Mouse (Mus musculus): Measurements from ENCODE around the gene Ruvbl2.

Ruvbl2 gene

DNA sequence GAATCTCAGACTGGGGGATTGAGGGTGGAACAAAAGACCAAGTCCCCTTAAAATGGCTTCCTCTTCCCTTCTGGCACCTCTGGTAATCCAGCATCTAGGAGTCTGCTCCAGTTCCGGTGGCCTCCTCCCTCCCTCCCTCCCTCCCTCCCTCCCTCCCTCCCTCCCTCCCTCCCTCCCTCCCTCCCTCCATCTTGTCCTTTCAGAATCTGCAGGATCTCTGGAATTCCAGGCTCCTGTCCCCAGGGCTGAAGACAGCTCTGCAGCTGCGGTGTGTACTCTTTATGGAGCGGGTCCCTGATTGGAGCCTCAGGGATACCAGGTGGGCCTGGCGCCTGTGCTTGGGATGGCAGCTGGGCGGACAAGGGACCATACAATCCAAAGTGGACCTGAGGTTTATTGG, 23.4 kb upstream of the Ruvbl2 start:
- DNase-seq (ENCODE audit: low spot score in 2 of 2): no peak

DNA sequence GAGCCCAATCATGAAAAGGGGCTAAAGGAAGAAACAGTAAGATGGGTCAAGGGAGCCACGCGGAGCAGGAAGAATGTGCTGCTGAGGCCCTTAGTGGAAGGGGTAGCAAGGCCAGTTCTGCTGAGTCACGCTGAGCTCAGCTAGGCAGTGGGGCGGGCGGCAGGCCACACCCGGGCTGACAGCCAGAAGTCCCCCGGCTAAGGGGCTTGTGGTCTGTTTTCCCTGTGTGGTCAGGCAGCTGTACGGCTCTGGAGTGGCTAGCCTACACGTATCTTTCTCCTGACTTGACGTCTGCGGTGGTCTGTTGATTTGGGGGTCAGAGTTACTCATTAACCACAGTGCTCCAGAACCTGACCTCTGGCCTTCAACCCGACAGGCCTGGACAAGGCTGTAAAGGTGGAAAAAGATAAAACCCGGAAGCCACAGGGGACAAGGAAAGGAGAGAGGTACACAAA, 23.0 kb upstream of the Ruvbl2 start:
- no peak for DNase-seq (ENCODE audit: low spot score in 2 of 2)

DNA sequence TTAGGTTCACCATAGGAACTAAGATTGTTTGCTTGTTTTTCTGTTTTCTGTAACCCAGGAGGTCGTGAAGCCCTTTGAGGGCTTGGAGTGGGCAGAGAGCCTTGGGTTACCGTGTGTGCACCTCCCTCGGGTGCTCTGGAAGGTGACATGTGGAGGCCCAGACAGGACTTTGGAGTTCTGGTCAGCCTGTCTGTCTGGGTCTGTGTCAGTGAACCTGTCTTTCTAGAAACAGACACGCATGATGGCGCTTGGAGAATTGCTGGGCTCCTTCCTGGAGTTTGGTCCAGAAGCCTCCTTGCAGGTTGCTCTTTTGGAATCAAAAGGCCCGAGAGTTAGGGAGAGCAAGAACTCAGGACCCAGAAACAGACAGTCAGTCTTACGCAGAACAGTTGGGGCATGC, 22.5 kb upstream of the Ruvbl2 start:
- no peak for DNase-seq (ENCODE audit: low spot score in 2 of 2)

DNA sequence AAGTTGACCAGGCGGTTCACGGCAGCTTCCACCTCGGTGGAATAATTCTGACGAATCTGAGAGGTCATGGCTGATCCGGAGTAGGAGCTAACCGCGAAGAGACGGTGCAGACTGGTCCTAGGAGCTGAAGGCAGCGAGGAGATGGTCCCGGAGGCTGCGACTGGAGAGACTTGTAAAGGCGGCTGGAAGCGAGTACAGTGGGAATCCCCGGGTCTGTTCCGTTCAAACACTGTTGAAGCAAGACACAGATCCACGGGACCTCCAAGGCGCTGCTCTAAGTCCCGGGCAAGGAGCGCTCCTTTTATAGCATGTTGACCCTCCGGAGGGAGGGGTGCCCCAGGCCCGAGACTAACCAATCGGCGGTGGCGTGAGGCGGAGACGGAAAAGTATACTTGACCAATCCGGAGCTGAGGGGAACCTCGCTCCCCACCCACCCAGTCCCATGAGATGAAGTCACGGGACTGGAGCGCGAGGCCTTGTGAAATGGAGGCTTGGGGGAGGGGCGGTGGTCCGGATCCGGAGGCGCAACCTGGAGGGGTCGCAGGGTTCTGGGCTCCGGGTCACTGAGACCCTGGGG, 21.8 kb upstream of the Ruvbl2 start, which contains the start of gene Ftl1:
Gene Ftl1, minus strand, starts transcription at position 321 of the 577 bp plus-strand sequence.
- DNase-seq (ENCODE audit: low spot score in 2 of 2): peak; percentile 97

DNA sequence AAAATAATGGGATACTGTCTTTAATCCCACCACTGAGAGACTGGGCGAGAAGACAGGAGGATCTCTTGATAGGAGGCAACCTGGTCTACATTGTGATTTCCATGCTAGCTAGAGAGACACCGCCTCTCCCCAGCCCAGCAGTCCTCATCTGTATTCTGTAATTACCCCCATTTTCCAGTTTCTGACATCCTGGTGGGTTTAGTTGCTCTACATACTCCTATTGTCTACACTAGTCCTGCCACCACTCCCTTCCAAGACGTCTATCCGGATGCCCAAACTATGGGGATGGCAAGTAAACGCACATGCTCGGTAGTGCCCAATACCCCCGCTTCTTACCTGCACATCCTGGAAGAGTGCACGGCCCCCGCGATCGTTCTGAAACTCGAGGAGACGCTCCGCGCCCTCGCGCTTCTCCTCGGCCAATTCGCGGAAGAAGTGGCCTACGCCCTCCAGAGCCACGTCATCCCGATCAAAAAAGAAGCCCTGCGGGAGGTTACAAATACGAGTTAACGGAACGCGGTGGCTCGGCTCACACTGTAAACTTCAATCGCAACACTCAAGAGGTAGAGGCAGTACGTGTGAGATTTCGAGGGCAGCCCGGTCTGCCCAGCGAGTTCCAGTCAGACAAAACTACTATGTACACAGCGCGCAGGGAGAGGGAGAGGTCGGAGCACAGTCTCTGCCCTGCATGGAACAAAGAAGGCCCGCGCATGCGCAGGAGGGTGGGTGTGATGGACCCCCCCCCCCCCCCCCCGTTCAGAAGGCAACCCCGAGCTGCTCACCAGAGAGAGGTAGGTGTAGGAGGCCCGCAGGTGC, 21.1 kb upstream of the Ruvbl2 start:
- DNase-seq (ENCODE audit: low spot score in 2 of 2): peak; percentile 54 to 61

DNA sequence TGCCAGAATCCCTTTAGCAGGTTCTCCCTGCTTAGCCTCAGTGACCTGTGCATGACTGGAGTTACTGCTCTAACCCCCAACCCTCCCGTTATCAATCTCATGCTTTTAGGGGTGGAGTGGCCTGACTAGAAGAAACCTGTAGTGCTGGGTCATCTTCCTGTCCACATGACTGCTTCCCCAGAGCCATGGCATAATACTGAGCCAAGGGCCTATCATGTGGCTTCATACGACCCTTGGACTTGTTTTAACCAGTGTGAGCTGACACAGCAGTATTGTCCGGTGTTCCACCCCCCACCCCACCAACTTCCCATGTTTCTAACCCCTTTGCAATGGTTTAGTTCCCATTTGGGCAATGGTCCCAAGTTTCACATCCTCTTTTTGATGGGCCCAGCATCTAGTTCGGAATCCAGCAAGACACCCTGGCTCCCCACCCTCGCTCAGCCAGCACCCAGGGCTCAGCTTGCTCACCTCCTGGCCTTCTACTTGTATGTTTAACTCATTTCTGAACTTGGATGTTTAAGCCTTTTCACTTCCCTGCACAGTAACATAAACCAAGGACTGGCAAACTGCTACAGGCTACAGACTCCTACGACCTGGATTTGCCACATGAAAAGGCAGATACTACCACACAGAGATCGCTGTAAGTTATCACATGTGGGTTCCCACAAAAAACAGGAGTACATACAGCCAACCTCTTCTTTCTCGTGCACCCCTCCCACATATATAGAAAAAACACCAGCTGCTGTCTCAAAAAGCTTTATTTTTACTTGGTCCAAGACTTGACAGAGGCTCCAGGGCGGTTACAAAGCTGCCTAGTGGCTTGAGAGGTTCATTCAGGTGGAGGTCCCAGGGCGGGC, 19.5 kb upstream of the Ruvbl2 start:
- DNase-seq (ENCODE audit: low spot score in 2 of 2): no peak

DNA sequence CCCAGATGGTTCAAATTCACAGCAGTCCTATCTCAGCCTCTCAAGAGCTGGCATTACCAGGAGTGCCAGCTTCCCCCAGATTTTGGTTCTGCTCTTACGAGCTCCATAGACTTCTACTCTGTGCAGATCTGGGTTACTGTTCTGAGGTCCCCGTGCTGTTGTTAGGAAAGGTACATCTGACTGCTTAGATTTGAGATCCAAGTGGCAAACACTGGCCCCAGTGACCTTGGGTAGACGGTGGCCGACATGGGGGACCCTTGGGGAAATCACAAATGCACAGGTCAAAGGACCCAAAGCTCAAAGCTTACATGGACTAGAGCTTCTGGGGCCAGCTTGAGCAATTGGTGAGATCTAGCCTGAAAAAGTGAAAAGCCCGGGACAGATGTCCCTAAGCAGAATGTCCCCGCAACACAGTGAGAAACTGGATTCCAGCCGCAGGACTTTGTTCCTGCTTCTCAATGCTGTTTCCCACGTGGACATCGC, 18.9 kb upstream of the Ruvbl2 start:
- no peak for DNase-seq (ENCODE audit: low spot score in 2 of 2)

DNA sequence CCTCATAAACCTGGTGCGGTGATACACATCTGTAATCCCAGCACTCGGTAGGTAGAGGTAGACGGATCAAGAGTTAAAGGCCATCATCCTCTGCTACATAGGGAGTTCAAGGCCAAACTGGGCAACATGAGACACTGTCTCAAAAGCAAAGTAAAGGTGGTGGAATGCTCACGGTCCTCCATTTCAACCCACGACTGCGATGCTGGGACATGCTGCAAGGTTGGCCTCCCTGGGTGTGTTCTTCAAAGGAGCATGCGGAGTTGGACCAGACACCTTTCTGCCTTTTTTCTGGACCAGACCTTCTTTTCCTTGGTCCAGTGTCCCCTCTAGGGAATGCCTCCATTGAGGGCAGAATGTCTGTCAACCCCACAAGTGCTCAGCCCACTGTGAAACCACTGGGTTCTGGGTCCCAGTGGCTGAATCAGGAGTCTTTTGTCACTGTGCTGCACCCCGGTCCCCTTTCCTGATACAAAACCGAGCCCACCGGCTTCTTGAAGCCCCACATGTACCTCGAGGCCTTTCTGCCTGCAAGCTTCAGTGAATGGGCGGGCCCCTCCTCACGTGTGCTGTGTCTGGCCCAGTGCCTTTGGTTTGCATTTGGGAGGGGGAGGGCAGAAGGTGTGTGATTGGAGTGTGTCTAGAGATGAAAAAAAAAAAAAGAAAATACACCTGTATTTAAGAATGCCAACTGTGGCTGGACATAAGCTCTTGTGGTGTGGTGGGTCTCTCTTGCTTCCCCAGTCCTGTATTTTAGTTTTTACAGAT, 18.2 kb upstream of the Ruvbl2 start:
- DNase-seq (ENCODE audit: low spot score in 2 of 2): no peak

DNA sequence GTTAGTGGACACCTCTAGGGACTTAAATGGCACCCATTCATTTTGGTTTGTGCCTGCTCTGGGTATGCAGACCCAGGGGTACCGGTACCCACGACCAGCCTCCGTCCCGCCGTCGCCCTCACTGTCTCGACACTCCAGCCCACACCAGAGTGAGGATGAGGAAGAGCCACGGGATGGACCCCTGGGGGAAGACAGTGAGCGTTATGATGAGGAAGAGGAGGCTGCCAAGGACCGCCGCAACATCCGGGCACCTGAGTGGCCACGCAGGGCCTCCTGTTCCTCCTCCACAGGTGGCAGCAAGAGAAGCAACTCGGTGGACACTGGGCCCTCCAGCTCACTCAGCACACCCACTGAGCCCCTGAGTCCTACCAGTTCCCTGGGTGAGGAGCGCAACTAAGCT, 17.1 kb upstream of the Ruvbl2 start:
- DNase-seq (ENCODE audit: low spot score in 2 of 2): no peak

DNA sequence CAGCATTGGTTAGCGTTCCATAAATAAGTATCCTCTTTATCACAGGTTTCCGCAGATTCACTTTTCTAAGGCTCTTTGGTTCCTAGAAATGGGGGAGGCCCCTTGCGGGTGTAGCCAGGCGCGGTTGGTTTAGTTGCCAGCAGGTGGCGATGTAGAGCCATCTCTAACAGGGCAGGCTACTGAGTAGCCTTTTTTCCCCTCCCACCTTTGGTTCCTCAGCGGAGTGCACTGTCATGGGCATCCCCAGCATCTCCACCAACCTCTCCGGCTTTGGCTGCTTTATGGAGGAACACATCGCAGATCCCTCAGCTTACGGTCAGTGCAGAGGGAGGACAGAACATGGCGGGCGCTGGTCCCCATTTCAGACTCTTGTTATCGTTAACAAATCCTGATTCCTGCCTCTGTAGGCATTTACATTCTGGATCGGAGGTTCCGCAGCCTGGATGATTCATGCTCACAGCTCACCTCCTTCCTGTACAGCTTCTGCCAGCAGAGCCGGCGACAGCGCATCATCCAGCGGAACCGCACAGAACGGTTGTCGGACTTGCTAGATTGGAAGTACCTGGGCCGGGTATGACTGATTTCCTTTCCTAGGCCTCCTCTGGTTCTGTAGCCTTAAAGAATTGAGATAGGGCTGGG, 13.6 kb upstream of the Ruvbl2 start:
- DNase-seq (ENCODE audit: low spot score in 2 of 2): peak; percentile 68 to 81

DNA sequence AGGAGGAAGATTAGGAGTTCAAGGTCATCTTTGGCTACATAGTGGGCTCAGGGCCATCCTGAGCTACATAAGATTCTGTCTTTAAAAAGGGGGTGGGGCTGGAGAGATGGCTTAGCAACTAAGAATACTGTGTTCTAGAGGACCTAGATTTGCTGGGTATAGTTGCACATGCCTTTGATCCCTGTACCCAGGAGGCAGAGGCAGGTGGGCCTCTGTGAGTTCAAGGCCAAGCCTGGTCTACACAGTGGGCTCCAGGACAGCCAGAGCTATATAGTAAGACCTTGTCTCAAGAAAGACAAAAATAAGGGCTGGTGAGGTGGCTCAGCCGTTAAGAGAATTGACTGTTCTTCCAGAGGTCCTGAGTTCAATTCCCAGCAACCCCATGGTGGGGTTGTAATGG, 12.1 kb upstream of the Ruvbl2 start:
- DNase-seq (ENCODE audit: low spot score in 2 of 2): no peak

DNA sequence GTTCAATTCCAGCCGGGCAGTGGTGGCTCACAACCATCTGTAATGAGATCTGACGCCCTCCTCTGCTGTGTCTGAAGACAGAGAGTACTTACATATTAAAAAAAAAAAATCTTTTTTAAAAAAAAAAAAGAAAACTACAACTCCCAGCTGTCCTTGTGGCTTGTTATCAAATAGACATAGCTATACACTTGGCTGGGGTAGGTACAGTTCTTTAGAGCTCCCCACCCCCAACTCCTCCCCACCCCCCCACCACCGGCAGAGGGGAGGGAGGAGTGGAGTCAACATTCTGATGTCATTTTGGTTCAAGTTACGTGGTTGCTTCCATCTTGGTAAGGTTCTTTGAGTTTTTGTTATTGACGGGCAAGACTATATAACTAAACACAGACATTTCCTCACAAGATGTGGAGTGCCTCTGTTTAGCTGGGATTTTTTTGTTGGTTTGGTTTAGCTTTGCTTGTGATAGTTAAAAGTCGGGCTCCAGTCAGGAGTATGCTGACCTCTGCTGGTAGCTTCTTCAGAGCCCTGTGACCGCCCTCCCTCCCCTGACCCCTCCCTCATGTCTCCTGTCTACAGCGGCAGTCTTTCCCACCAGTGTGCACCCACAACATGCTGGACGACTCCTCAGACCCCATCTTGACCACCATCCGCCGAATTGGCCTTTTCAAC, 9.6 kb upstream of the Ruvbl2 start:
- no peak for DNase-seq (ENCODE audit: low spot score in 2 of 2)

DNA sequence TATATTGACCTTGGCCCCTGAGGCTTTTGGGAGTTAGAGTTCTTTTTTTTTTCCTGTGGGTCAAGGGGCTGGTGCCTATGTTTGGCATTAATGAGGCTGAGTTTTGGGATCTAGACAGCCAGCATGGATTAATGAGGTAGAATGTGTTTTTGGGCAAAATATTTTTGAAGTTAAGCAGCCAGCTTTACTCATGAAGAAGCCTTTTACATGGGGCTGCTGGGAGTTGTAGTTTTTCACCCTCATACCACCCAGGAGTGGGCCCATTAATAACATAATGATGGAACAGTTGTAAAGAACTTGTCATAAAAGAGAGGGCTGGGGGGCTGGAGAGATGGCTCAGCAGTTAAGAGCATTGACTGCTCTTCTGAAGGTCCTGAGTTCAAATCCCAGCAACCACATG, 8.7 kb upstream of the Ruvbl2 start:
- DNase-seq (ENCODE audit: low spot score in 2 of 2): no peak

DNA sequence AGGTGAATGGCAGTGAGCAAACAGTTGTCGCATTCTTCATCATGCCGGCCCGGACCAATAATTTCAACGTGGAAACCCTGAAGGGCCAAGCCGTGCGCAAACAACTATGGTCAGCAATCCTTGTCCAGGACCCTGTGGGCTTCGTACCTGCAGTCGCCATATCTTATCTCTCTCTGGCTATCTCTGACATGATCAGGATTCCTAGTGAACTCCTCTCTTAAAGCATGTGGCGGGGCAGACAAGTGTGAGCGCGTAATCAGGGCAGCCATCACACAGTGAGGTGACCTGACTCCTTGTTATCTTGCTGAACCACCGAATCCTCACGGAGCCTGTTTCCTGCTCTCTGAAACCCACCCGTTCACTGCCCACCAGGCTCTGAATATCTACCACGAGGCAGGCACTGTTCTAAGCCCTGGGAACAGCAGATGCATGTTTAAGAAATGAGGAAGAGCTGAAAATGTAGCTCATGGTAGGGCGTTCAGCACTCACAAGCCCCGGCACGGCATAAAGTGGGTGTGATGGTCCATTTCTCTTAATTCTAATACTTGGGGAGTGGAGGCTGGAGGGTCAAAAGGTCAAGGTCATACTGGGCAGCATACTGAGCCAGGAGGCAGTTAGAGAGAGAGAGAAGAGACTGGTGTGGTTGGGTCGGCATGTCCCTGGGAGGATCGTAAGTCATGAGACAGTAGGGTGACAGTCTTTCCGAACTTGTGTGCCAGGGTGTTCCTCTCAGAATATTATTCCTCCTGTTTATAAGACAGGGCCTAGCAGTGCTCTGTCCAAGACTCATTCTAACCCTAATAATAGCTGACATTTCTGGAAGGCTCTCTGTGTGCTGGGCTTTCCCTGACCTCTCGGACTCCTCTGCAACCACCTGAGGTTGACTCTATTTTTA, 5.9 kb upstream of the Ruvbl2 start:
- no peak for DNase-seq (ENCODE audit: low spot score in 2 of 2)

DNA sequence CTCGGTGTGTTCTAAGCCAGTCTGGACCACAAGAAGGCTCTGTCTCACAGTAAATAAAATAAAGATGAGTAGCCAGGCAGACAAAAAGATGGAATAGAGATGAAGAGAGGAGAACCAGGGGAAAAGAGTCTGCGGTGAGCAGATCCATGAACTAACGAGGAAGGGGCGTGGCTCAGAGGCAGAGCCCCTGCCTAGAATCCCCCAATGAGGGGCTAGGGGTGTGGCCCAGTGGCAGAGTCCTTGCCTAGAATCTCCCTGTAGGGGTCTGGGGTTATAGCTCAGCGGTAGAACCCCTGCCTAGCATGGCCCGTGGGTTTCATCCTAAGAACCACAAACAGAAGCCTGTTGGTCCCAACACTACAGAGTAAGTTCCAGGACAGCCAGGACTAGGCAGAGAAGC, 850 bp downstream of the Ruvbl2 start:
- no peak for DNase-seq (ENCODE audit: low spot score in 2 of 2)

DNA sequence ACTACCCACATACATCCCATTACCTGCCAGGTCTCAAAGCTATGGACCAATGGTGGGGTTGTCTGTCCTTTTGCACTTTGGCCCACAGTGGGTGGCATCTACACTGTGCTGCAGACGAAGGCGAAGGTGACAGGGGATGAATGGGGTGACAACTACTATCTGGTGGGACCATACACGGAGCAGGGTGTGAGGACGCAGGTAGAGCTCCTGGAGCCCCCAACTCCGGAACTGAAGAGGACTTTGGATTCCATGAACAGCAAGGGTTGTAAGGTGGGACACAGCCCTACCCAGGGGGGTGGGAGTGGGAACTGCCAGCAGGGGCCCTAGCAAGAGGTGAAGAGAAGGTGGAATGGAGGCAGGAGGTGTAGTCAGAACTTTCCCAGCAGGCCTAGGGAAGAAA, 1.5 kb downstream of the Ruvbl2 start:
- no peak for DNase-seq (ENCODE audit: low spot score in 2 of 2)

DNA sequence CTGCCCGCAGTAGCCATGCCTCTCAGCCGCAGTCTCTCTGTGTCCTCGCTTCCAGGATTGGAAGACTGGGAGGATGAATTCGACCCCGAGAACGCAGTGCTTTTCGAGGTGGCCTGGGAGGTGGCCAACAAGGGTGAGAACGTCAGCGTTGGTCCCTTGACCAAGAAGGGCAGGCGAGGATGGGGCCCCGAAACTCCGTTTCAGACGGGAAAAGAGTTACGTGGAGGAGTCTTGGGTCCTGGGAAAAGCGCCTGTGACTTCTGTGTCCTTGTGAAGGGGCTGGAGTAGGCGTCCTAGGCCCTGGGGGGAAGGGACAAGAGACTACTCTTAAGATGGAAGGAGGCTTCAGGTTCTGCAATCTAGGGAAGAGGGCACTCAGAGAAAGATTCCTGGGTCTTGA, 2.9 kb downstream of the Ruvbl2 start:
- no peak for DNase-seq (ENCODE audit: low spot score in 2 of 2)

DNA sequence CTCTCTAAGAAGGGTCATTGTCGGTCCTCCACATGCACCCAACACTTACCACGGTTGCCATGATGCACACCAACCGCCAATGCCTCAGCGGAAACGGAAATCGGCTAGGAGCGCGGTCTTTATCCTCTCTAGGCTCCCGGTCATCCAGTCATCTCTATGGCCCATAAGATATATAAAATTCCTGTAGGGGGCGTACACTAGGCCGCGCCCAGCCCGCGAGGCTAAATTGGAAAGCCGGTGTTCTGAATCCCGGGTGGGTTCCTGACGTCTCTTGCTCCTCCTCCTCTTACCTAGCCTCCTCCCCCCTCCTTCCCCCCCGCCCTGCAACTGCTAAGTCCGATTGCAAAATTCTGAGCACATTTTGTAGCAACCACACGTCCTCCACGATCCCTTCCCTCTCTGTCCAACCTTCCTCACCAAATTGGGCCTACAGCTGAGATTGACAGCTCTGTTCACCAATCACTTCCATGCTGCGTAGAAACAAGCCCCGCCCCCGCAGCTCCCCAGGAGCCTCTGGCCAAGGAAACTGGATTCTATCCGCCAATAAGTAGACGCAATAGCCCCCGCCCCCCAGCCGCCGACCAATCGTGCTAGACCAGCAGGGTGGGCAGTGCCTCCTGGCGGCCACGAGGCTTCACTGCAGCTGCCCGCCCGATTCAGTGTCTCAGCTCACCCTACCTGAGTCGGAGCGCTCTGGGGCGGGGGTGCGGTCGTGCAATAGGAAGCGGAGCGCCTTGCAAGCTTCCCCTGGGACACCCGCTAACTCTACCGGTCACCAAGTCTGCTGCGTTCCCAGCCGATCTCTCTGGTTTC, 3.5 kb downstream of the Ruvbl2 start, which contains the start of gene Gys1:
Gene Gys1, plus strand, starts transcription at position 642 of the 813 bp plus-strand sequence.
- DNase-seq (ENCODE audit: low spot score in 2 of 2): peak; percentile 100

DNA sequence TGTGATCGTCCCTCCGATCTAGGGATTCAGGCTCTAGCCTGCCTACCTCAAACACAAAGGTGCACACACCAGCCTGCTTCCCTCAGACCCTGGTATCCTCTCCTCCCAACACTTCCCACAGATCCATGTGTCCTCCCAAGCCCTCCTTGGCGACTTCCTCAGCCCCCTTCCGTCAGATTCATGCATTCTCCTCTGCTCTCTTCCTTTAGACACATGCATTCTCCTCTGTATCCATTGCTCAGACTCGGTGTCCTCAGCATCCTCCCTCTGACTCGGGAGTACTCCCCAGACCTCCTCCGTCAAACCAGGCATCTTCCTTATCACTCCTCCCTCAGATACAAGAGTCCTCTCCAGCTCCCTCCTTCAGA, 4.1 kb downstream of the Ruvbl2 start:
- no peak for DNase-seq (ENCODE audit: low spot score in 2 of 2)
